Mouse (Mus musculus) cerebellum, adult 2 months (tissue): ENCODE measurements around the gene Dgat2. TPM values are rescaled to one million over a fixed set of nuclear protein-coding genes. Genes with fewer than 3 reads are reported as not detected.

Experiments
- DNase-seq, 2 experiments: peaks; one replicate each; pipeline ENCODE4 v3.0.0; 2021
- H3K27ac ChIP-seq: fragments of 200-500 bp; 2 replicates; pipeline ENCODE4 v1.5.1; 2012; ENCODE audit warnings: low read length, control low read depth, inconsistent platforms; ENCODE audit not compliant: insufficient read depth
- H3K27me3 ChIP-seq: fragments of 200-500 bp; 2 replicates; pipeline ENCODE4 v1.6.1; 2012; ENCODE audit warnings: inconsistent platforms, mild to moderate bottlenecking, low read length, moderate library complexity; ENCODE audit not compliant: control insufficient read depth, insufficient read depth
- H3K4me1 ChIP-seq: fragments of 200-500 bp; 2 replicates; pipeline ENCODE4 v1.6.1; 2011; ENCODE audit warnings: low read length; ENCODE audit not compliant: control insufficient read depth, insufficient read depth
- H3K4me3 ChIP-seq: fragments of 200-500 bp; replicated peaks from 2 replicates; pipeline ENCODE3; 2011; ENCODE audit warnings: mild to moderate bottlenecking, low read depth, low read length, control low read depth; ENCODE audit not compliant: insufficient read depth
- CTCF ChIP-seq: fragments of 200-500 bp; IDR thresholded peaks from 2 replicates; pipeline ENCODE4 v1.5.1; 2011; ENCODE audit warnings: low read depth, mild to moderate bottlenecking, control low read depth, low read length, moderate library complexity, borderline replicate concordance; ENCODE audit not compliant: insufficient read depth
- POLR2A ChIP-seq: fragments of 200-500 bp; IDR thresholded peaks from 2 replicates; pipeline ENCODE4 v1.6.1; 2011; ENCODE audit warnings: low read length, control low read depth, borderline replicate concordance; ENCODE audit not compliant: insufficient read depth
- WGBS: fragments of 180-500 bp; shearing (Covaris S2); methylation state at CpG from one replicate; pipeline ENCODE4 v1.1.7; 2018; 5-methylcytosine and 5-hydroxymethylcytosine counted together
- polyA plus RNA-seq: library from polyadenylated mRNA; depleted of rRNA; stranded (reverse); fragments of >200 nt; gene quantifications from 2 replicates; pipeline ENCODE4 v1.2.3, GENCODE M21; 2012; rRNA removed

Dgat2 gene
- polyA plus RNA-seq, 1 experiment = 26.2 TPM

DNA sequence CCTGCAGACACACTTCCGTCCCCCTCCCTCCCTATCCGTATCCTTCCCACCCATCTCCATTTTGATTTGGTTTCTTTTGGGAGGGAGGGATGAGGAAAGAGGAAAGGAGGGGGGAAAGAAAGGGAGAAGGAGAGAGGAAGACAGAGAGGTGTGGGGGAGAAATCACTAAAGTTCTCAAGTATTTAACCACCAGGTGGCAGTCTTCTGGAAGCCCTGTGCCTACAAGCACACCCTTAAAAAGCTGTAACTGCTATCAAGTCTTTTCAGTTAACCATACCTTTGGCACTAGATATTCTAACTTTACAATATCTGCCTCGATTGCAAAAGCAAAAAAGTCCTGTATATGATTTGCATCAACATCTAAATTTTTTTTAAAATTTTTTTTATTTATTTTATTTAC lies 75.0 kb downstream of the Dgat2 start:
- no peaks in the 10 kb centered on the region for H3K4me1 ChIP-seq
- peak in 1 of 2 experiments; percentile 47 for DNase-seq
- WGBS = 54% methylated on average over 3 of the region's 3 CpGs
- H3K4me3 ChIP-seq = no peak overlapping the region
- no peak overlapping the region for H3K27ac ChIP-seq
- no peaks in the 10 kb centered on the region for H3K27me3 ChIP-seq
- TF ChIP-seq CTCF (peak; percentile 35; the same call in 1 of the 2 replicates), POLR2A (no peak)

- DNase-seq = peak in 1 of 2 experiments; percentile 17
- Histone ChIP-seq H3K27ac (no peak overlapping the region), H3K4me1 (no peaks in the 10 kb centered on the region), H3K27me3 (no peaks in the 10 kb centered on the region), H3K4me3 (no peak overlapping the region)
- WGBS = 62% methylated on average over 4 of the region's 4 CpGs
- TF ChIP-seq POLR2A = no peak
- TF ChIP-seq CTCF = no peak
These were observed 75.7 kb downstream of the Dgat2 start for GRCm38 (mm10) chr7:99106714-99107270.

Other genes starting within 250 kb of the Dgat2 start
- gene Uvrag, start 41.6 kb downstream of the Dgat2 start, polyA plus RNA-seq = 19.2 TPM in 2 replicates
- gene Mogat2, start 55.9 kb upstream of the Dgat2 start, polyA plus RNA-seq = 0.05 TPM in 1 of 2 replicates, not detected in the other
- 76.4 and 78.9 TPM in 2 replicates for gene Map6, start 84.7 kb upstream of the Dgat2 start, polyA plus RNA-seq
- gene Serpinh1, start 170.5 kb upstream of the Dgat2 start, polyA plus RNA-seq = 24.9 and 25.4 TPM in 2 replicates
- 49.4 and 50.0 TPM in 2 replicates for gene Gdpd5, start 198.7 kb upstream of the Dgat2 start, polyA plus RNA-seq